Mouse (Mus musculus): ENCODE data around the gene Pcmt1. TPM values are rescaled to one million over a fixed set of nuclear protein-coding genes. Genes with fewer than 3 reads are reported as not detected.
"Not testable (repeated sequence)": the region's sequence is repeated elsewhere in the genome, so short reads cannot be mapped to it uniquely, and the experiment has no call there.

Pcmt1 gene
- total RNA-seq, 2 experiments from 2014 or later = 183 to 205 TPM

GRCm38 (mm10) chr10:7640366-7640765, 40.6 kb downstream of the Pcmt1 start:
- intact Hi-C loops (cut with DNase I) = no loop called here
- no peak for TF ChIP-seq CTCF (IDR thresholded peaks at IDR 0.05)
- no peak overlapping the region for H3K4me3 ChIP-seq
- DNase-seq (ENCODE audit: extremely low spot score in 1 of 2, low spot score in 2 of 2) = no peak
- H3K27ac ChIP-seq = no peak overlapping the region

- TF ChIP-seq CTCF (IDR thresholded peaks at IDR 0.05) = no peak
- no peak overlapping the region for H3K4me3 ChIP-seq
- intact Hi-C loops (cut with DNase I) = no loop called here
- no peak for DNase-seq (ENCODE audit: extremely low spot score in 1 of 2, low spot score in 2 of 2)
- H3K27ac ChIP-seq = no peak overlapping the region
Observed at GRCm38 (mm10) chr10:7630951-7631720, 49.8 kb downstream of the Pcmt1 start.

GRCm38 (mm10) chr10:7630286-7630685, 50.6 kb downstream of the Pcmt1 start:
- intact Hi-C loops (cut with DNase I) = no loop called here
- Histone ChIP-seq H3K4me3 (no peak overlapping the region), H3K27ac (no peak overlapping the region)
- no peak for TF ChIP-seq CTCF (IDR thresholded peaks at IDR 0.05)
- DNase-seq (ENCODE audit: extremely low spot score in 1 of 2, low spot score in 2 of 2) = no peak

GRCm38 (mm10) chr10:7629092-7629491, 51.8 kb downstream of the Pcmt1 start:
- Histone ChIP-seq H3K4me3 (no peak overlapping the region), H3K27ac (no peak overlapping the region)
- no peak for TF ChIP-seq CTCF (IDR thresholded peaks at IDR 0.05)
- no peak for DNase-seq (ENCODE audit: extremely low spot score in 1 of 2, low spot score in 2 of 2)
- intact Hi-C loops (cut with DNase I) = no loop called here

GRCm38 (mm10) chr10:7623861-7624518, 56.9 kb downstream of the Pcmt1 start:
- TF ChIP-seq CTCF (IDR thresholded peaks at IDR 0.05) = no peak
- H3K4me3 ChIP-seq = no peak overlapping the region
- H3K27ac ChIP-seq = no peak overlapping the region
- intact Hi-C loops (cut with DNase I) = no loop called here
- DNase-seq (ENCODE audit: extremely low spot score in 1 of 2, low spot score in 2 of 2) = no peak

GRCm38 (mm10) chr10:7622378-7622777, 58.6 kb downstream of the Pcmt1 start:
- no peak for TF ChIP-seq CTCF (IDR thresholded peaks at IDR 0.05)
- intact Hi-C loops (cut with DNase I) = no loop called here
- no peak for DNase-seq (ENCODE audit: extremely low spot score in 1 of 2, low spot score in 2 of 2)
- Histone ChIP-seq H3K27ac (no peak overlapping the region), H3K4me3 (no peak overlapping the region)

- no peak for TF ChIP-seq CTCF (IDR thresholded peaks at IDR 0.05)
- no peak overlapping the region for H3K4me3 ChIP-seq
- intact Hi-C loops (cut with DNase I) = no loop called here
Observed at GRCm38 (mm10) chr10:7620723-7621122, 60.2 kb downstream of the Pcmt1 start.

GRCm38 (mm10) chr10:7619821-7620241, 61.1 kb downstream of the Pcmt1 start:
- Histone ChIP-seq H3K4me3 (no peak overlapping the region), H3K27ac (no peak overlapping the region)
- no peak for TF ChIP-seq CTCF (IDR thresholded peaks at IDR 0.05)
- intact Hi-C loops (cut with DNase I) = no loop called here
- no peak for DNase-seq (ENCODE audit: extremely low spot score in 1 of 2, low spot score in 2 of 2)

More at GRCm38 (mm10) chr10:7620723-7621122, 60.2 kb downstream of the Pcmt1 start:
- no peak for DNase-seq (ENCODE audit: extremely low spot score in 1 of 2, low spot score in 2 of 2)
- no peak overlapping the region for H3K27ac ChIP-seq

- H3K4me3 ChIP-seq; DNase-seq (ENCODE audit: extremely low spot score in 1 of 2, low spot score in 2 of 2); H3K27ac ChIP-seq; intact Hi-C loops (cut with DNase I): not testable (repeated sequence)
Observed at GRCm38 (mm10) chr10:7617556-7617955, 63.4 kb downstream of the Pcmt1 start.

GRCm38 (mm10) chr10:7617146-7617545, 63.8 kb downstream of the Pcmt1 start:
- H3K27ac ChIP-seq; intact Hi-C loops (cut with DNase I); DNase-seq (ENCODE audit: extremely low spot score in 1 of 2, low spot score in 2 of 2); H3K4me3 ChIP-seq: not testable (repeated sequence)

GRCm38 (mm10) chr10:7614834-7615233, 66.1 kb downstream of the Pcmt1 start:
- TF ChIP-seq CTCF (IDR thresholded peaks at IDR 0.05) = no peak
- Histone ChIP-seq H3K27ac (no peak overlapping the region), H3K4me3 (no peak overlapping the region)
- DNase-seq (ENCODE audit: extremely low spot score in 1 of 2, low spot score in 2 of 2) = no peak
- intact Hi-C loops (cut with DNase I) = no loop called here

- H3K4me3 ChIP-seq; DNase-seq (ENCODE audit: extremely low spot score in 1 of 2, low spot score in 2 of 2); intact Hi-C loops (cut with DNase I); H3K27ac ChIP-seq: not testable (repeated sequence)
Observed at GRCm38 (mm10) chr10:7612210-7612609, 68.7 kb downstream of the Pcmt1 start.

GRCm38 (mm10) chr10:7611647-7612046, 69.3 kb downstream of the Pcmt1 start:
- TF ChIP-seq CTCF (IDR thresholded peaks at IDR 0.05) = no peak

More at GRCm38 (mm10) chr10:7611647-7612046, 69.3 kb downstream of the Pcmt1 start:
- Histone ChIP-seq H3K27ac (no peak overlapping the region), H3K4me3 (no peak overlapping the region)
- no peak for DNase-seq (ENCODE audit: extremely low spot score in 1 of 2, low spot score in 2 of 2)
- intact Hi-C loops (cut with DNase I) = no loop called here
